Mouse (Mus musculus) myocyte (in vitro differentiated cells): ENCODE data around the gene Mrpl33.

Source experiments
- CEBPB ChIP-seq: IDR thresholded peaks from 2 replicates; pipeline ENCODE4 v1.6.1; 2011; ENCODE audit warnings: mild to moderate bottlenecking, moderate library complexity; ENCODE audit not compliant: poor library complexity, insufficient read depth, severe bottlenecking
- E2F4 ChIP-seq: IDR thresholded peaks from one replicate; pipeline ENCODE4 v1.6.1; 2011; ENCODE audit warnings: mild to moderate bottlenecking, control low read depth, moderate library complexity; ENCODE audit not compliant: insufficient read depth
- MAX ChIP-seq: IDR thresholded peaks from one replicate; pipeline ENCODE4 v1.6.1; 2011; ENCODE audit warnings: low read depth, mild to moderate bottlenecking, control low read depth
- MYOD1 ChIP-seq, 3 experiments: IDR thresholded peaks; one replicate each; pipeline ENCODE4 v1.6.1; 2011; ENCODE audit warnings: control low read depth in 2 of 3, low read depth in 2 of 3, mild to moderate bottlenecking in 2 of 3, moderate library complexity in 1 of 3; ENCODE audit not compliant: insufficient read length in 2 of 3, control insufficient read depth in 1 of 3
- MYOG ChIP-seq, 3 experiments: IDR thresholded peaks; one replicate each; pipeline ENCODE4 v1.6.1; 2011; ENCODE audit warnings: control low read depth in 2 of 3, low read depth in 2 of 3, mild to moderate bottlenecking in 2 of 3; ENCODE audit not compliant: insufficient read length in 2 of 3, control insufficient read depth in 1 of 3, insufficient read depth in 1 of 3
- POLR2A ChIP-seq: IDR thresholded peaks from one replicate; pipeline ENCODE4 v1.6.1; 2011; ENCODE audit warnings: low read depth, mild to moderate bottlenecking, control low read depth, moderate library complexity; ENCODE audit not compliant: insufficient read length
- POLR2AphosphoS2 ChIP-seq: IDR thresholded peaks from one replicate; pipeline ENCODE4 v1.6.1; 2011; ENCODE audit warnings: low read depth, control low read depth; ENCODE audit not compliant: insufficient read length
- REST ChIP-seq: IDR thresholded peaks from one replicate; pipeline ENCODE4 v1.6.1; 2011; ENCODE audit warnings: mild to moderate bottlenecking, control low read depth, moderate library complexity; ENCODE audit not compliant: insufficient read depth, insufficient read length
- SRF ChIP-seq: IDR thresholded peaks from one replicate; pipeline ENCODE4 v1.6.1; 2011; ENCODE audit warnings: low read depth; ENCODE audit not compliant: control insufficient read depth, insufficient read length
- TCF12 ChIP-seq: IDR thresholded peaks from one replicate; pipeline ENCODE4 v1.6.1; 2011; ENCODE audit warnings: mild to moderate bottlenecking, control low read depth; ENCODE audit not compliant: poor library complexity, insufficient read depth, severe bottlenecking
- USF1 ChIP-seq: IDR thresholded peaks from one replicate; pipeline ENCODE4 v1.6.1; 2011; ENCODE audit warnings: low read depth, mild to moderate bottlenecking, control low read depth, moderate library complexity

DNA sequence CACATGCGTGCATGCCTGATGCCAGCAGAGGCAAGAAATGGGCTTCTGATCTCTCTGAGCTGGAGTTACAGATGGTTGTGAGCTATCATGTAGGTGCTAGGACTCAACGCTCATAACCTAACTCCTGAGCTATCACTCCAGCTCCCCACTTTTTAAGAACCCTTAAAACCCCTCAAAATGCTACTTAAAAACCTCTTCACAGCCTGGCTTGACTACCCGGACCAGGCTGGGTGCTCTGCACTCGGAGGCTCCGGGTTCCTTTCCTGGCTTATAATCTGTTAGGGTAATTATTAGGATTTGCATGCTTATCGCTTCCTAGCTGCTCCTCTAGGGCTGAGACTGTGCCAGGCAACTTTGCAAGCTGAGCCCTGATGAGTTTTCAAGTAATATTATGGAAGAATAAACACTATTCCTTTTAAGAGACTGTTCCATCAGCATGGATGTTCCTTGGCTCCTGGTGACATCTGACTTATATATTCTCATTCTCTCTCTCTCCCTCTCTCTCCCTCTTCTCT lies 752 bp downstream of the Mrpl33 start:
- no peak for TF ChIP-seq USF1
- no peak for TF ChIP-seq E2F4
- no peak for TF ChIP-seq TCF12
- no peak for TF ChIP-seq POLR2A
- no peak for TF ChIP-seq MYOD1 (IDR thresholded peaks at IDR 0.05; ENCODE audit: control insufficient read depth in 1 of 3, insufficient read length in 2 of 3, low read depth in 2 of 3)
- TF ChIP-seq CEBPB = no peak
- no peak for TF ChIP-seq POLR2AphosphoS2
- no peak for TF ChIP-seq MAX
- no peak for TF ChIP-seq MYOG (IDR thresholded peaks at IDR 0.05; ENCODE audit: control insufficient read depth in 1 of 3, insufficient read depth in 1 of 3, insufficient read length in 2 of 3, low read depth in 2 of 3)
- TF ChIP-seq REST = no peak
- TF ChIP-seq SRF = no peak
